Mouse (Mus musculus) retina, postnatal 7 days (tissue): ENCODE measurements around the gene Cish.

ENCODE experiments used
- DNase-seq: peaks from one replicate; pipeline ENCODE4 v3.0.0-alpha.2; 2012; ENCODE audit warnings: low read depth, low spot score

The Cish gene

GRCm38 (mm10) chr9:107315791-107316190, 20.0 kb downstream of the Cish start:
- no peak for DNase-seq

DNA sequence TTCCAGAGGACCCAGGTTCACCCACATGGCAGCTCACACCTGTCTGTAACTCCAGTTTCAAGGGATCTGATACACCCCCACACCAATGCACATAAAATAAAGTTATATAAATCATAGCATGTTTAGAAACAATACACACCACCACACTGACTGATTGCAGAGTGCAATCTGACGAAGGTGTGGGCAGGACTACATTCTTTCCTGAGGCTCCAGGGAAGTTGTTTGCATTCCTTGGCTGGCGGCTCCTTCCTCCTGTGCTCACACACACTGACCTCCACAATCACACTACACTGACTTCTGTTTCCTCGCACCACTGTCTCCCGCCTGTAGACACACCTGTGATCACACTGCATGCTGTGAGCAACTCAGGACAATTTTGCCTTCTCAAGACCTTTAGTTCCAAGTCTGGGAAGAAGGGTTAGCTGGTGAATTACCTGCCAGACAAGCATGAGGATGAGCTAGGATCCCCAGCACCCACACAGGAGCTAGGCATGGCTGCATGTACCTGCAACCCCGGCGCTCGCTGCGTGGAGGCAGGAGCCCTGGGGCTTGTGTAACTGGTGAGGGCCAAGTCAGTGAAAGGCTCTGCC, 26.7 kb downstream of the Cish start:
- DNase-seq, result no peak

DNA sequence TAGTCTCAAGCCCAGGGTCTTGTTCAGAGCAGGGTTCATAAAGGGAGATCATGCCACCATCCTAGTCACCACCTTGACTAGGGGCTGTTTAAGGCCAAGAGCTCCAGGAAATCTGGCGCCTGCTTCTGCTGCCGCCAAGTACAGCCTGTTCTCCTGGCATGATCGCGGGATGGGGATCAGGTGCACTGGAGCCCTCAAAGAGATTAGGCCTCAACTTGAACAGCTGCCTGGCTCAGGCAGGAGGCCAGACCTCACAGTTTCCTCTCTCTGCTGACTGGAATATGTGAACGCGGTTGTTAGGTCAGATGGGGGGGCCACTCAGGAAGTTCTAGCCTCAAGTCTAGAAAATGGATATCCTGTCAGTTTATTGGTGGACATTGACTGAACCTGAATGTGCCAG, 27.7 kb downstream of the Cish start:
- no peak for DNase-seq

GRCm38 (mm10) chr9:107324799-107325561, 29.2 kb downstream of the Cish start:
- DNase-seq, result no peak

DNA sequence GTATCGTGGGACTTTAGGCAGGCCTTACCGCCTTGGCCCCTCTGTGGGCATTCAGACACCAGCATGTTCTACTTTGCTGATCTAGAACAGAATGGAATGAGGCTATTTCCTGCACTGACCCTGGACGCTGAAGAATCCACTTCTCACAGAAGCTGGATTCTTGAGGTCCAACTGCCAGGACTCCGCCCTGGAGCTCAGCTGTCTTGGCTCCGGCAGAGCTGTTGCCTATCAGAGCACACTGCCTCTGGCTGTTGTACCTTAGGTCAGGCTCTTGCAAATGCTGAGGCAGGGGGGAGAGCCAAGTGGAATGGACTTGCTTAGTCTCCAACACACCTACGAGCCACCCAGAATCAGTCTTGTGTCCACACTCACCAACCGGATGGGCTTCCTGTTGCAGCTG, 30.1 kb downstream of the Cish start:
- DNase-seq, result no peak

GRCm38 (mm10) chr9:107327879-107328620, 32.2 kb downstream of the Cish start:
- DNase-seq, result no peak

DNA sequence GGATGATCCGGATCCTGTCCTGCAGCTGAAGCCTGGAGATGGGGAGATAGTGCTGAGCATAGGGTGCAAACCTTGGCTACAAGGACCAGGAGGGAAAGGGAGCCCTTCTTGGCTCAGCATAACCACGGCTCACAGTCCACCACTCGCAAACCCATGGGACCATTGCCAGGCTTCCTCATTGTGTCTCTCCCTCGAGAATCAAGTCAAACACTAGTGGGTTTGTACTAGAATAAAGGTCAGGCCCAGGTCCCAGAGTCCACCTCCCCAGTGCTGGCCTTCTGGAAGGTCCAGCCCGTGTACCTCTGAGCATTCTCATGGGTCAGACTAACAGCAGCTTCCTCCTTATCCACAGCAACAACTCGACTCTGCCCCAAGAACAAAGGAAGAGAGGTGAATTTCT, 35.0 kb downstream of the Cish start:
- DNase-seq, result no peak

DNA sequence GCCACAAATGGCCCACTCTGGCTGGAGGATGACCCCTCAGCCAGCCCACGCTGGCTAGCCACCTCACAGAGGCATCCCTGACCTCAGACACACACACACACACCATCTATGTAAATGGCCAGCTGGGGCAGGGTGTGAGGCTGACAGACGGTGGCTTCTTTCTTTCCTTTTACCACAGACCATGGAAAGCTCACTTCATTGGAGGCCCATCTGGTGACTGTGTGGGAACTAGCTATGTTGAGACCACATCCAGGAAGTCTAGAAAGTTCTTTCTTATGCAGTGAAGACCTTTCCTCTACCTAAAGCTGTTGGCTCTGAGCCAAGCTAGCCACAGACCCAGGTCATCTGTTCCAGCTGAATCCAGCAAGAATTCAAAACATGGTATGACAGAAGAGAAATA, 37.9 kb downstream of the Cish start:
- no peak for DNase-seq

GRCm38 (mm10) chr9:107334356-107334755, 38.5 kb downstream of the Cish start:
- no peak for DNase-seq

DNA sequence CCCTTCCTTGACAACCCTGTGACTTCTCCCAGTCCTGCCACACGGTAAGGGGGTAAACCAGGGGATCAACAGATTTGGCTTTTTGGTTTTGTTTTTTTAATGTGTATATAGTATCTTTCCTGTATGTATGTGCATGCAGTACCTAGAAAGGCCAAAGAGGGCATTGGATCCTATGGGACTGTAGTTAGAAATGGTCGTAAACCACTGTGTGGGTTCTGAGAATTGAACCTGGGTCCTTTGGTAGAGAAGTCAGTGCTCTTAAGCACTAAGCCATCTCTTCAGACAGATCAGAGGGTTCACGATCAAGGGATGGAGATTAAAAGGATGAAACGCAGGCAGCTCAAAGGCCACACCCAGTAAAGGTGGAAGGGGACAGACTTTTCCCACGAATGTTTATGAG, 39.2 kb downstream of the Cish start:
- no peak for DNase-seq

GRCm38 (mm10) chr9:107335909-107336308, 40.1 kb downstream of the Cish start:
- no peak for DNase-seq

- DNase-seq, result no peak
These were observed 40.6 kb downstream of the Cish start for GRCm38 (mm10) chr9:107336386-107336785.

DNA sequence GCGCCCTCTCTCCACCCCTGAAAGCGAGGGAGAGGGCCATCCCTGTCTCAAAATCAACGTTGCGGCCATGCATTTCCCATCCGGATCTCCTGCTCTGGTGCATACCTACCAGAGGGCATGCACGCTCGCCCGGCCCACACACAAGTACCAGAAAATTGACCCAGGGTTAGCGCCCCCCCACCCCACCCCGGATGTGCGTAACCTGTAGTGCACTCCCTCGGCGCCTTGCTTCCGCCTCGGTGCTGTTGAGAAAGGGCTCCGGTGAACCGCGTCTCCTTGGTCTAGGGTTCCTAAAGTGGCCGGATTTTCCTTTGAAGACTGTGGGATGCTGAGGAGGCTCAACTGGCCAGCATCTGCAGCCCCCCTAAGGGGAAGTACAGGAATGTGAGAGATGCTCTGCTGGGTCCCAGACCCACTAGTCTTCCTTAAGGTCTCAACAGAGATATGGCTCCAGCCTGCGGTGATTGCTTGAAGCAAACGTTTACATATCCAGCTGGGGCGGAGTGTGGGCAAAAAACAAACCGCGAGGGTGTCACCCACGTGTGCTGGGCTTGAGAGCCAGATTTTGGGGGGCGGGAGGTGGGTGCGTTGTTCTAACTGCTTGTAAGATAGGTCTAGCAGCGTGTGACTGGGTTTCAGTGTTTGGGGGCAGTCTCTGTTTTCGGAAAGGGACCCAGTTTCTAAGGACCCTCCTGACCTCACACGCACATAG, 42.5 kb downstream of the Cish start, which contains the start of gene Hemk1:
TSS of gene Hemk1 (minus strand) at position 179 of the 712 bp plus-strand sequence.
- peak; percentile 62 for DNase-seq

DNA sequence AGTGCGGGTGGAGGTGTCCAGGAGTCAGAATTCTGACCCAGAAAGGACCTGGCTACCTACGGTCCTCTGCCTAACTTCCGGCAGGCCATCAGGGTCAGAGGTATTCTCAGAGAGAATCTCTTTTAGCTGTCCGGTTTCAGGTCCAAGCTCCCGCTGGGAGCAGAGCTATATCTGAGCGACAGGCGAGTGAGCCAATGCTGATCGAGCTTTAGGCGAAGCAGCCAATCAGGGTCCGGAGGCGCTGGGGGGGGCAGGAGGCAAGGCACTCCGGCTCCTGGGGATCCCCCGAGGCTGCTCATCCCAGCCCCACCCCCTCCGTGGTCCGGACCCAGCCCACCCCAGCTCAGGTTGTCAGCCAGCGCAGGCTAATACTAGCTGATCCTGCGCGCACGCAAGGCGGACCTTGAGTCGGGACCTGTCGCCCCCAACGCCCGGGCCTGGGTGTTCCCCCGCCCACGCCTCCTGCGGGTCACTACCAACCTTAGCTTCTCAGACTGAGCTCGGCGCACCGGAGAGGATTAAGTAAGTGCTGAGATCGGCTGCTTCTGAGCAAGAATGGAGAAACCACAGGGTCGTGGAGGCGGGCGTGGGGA, 44.5 kb downstream of the Cish start, which contains the start of gene 6430571L13Rik:
TSS of gene 6430571L13Rik (plus strand) at position 336 of the 593 bp plus-strand sequence.
- peak; percentile 95 for DNase-seq

DNA sequence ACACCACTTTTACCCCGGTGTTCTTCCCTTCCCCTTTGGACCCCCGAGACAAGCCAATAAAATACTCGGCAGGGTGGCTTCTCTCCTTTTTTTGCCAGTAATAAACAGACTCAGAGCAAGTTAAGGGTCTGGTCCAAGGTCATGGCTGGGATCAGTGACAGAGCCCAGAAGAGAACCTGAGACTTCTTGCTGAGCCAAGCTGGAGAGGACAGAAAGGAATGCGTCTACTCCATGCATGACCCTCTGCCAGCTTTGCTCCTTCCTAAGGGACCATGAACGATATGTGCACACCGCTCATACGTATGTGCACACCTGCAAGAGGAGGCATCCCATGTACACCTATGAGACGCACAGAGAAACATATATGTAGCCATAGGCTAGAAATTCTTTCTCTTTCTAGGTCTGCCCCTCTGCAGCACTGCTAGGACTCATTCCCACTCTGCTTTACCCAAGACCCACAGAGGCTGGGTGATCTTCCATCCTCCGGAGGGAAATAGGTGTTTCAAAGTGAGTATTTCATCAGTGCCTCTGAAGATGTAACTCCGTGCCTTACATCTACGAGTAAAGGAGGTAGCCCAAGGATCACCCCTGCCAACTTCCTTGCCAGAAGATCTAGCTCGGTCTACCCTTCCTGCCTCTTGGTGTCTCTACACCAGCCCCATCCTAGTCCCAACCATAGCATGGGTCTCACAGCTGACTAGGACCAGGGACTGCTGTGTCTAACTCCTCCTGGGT, 45.3 kb downstream of the Cish start:
- DNase-seq, result no peak

GRCm38 (mm10) chr9:107342201-107342709, 46.4 kb downstream of the Cish start:
- DNase-seq, result no peak

DNA sequence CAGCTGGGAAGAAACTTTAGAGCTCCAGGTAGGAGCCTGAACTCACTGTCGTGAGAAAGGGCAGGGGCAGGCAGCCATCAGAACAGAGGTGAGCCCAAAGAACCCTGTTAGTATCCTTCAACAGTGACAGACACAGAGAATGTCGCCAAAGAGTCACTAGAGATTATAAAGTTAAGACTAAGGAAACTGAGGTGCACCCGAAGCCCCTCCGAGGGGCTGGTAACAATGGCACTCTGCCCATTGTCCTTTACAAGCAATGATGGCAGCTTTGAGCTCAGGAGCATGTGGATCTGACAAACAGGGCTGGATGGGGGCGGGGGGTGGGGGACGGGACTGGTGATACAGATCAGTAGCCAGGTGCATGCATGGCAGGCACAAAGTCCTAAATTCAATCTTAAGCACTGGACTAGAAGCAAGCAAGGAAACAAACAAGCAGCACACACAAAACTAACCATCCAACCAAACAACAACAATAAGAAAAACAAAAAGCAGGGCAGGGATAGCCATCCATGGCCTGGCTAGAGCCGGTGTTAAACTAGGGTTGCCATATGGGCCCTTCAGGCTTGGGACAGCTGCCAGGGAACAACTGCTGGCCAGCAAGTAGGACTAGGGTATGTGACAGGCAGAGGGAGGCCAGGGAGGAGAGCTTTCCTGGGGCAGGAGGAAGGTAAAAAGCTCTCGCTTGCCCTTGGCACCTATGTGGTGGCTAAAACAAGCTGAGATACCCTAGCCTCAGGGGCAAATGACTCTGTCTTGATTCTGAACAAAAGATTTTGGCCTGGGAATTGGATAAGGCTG, 47.5 kb downstream of the Cish start:
- DNase-seq, result no peak

DNA sequence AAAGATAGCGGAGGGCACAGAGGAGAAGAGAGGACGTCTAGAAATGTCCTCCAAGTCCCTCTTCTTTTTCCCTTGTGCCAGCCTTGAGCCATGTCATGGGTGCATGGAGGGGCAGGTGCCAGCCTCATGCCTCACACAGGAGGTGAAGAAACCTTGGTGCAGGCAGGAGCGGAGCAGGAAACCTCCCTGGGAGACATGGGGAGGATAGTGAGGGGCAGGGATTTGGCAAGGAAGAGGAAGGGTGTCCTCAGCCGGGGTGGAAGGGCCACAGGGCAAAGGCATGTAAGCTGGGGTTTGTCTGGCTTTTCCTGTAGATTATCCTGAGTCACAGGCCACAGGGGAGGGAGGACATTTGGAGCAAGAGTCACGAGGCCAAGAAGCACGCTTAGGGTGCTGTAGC, 48.2 kb downstream of the Cish start:
- DNase-seq, result no peak

- DNase-seq, result no peak
These were observed 50.3 kb downstream of the Cish start for GRCm38 (mm10) chr9:107346081-107346480.
